Mouse (Mus musculus) right cerebral cortex, postnatal 36 days (tissue): ENCODE measurements around the gene Zcchc7.
A peak's percentile ranks its signal among the peaks of the same experiment; 100 is the strongest.
"Not testable (repeated sequence)": the region's sequence is repeated elsewhere in the genome, so short reads cannot be mapped to it uniquely, and the experiment has no call there.

ENCODE experiments used
- DNase-seq, 2 experiments: peaks; one replicate each; pipeline ENCODE4 v3.0.0; 2022; ENCODE audit warnings: low spot score in 2 of 2, mixed read lengths in 1 of 2

Gene Zcchc7

GRCm38 (mm10) chr4:44917312-44917848, 161.7 kb downstream of the Zcchc7 start:
- DNase-seq, result no peak

GRCm38 (mm10) chr4:44917907-44918306, 162.2 kb downstream of the Zcchc7 start:
- DNase-seq, result no peak

GRCm38 (mm10) chr4:44920831-44921230, 165.2 kb downstream of the Zcchc7 start:
- no peak for DNase-seq

- no peak for DNase-seq
These were observed 166.9 kb downstream of the Zcchc7 start for GRCm38 (mm10) chr4:44922466-44923128.

- no peak for DNase-seq
These were observed 167.4 kb downstream of the Zcchc7 start for GRCm38 (mm10) chr4:44923129-44923481.

GRCm38 (mm10) chr4:44927934-44928333, 172.3 kb downstream of the Zcchc7 start:
- no peak for DNase-seq

GRCm38 (mm10) chr4:44928790-44929189, 173.1 kb downstream of the Zcchc7 start:
- no peak for DNase-seq

GRCm38 (mm10) chr4:44930406-44930805, 174.7 kb downstream of the Zcchc7 start:
- no peak for DNase-seq

- DNase-seq, result peak in 1 of 2 experiments; percentile 24
These were observed 176.1 kb downstream of the Zcchc7 start for GRCm38 (mm10) chr4:44931732-44932131.

- DNase-seq, result no peak
These were observed 183.0 kb downstream of the Zcchc7 start for GRCm38 (mm10) chr4:44938359-44939340.

- DNase-seq, result no peak
These were observed 184.0 kb downstream of the Zcchc7 start for GRCm38 (mm10) chr4:44939576-44940249.

- DNase-seq, result no peak
These were observed 184.6 kb downstream of the Zcchc7 start for GRCm38 (mm10) chr4:44940286-44940685.

GRCm38 (mm10) chr4:44942237-44942636, 186.6 kb downstream of the Zcchc7 start:
- DNase-seq, result no peak

GRCm38 (mm10) chr4:44943480-44943879, 187.8 kb downstream of the Zcchc7 start:
- no peak for DNase-seq

- DNase-seq, result no peak
These were observed 188.9 kb downstream of the Zcchc7 start for GRCm38 (mm10) chr4:44944426-44945075.

GRCm38 (mm10) chr4:44946126-44946525, 190.4 kb downstream of the Zcchc7 start:
- DNase-seq, result not testable (repeated sequence)

- no peak for DNase-seq
These were observed 191.8 kb downstream of the Zcchc7 start for GRCm38 (mm10) chr4:44947464-44947863.

GRCm38 (mm10) chr4:44948314-44948713, 192.6 kb downstream of the Zcchc7 start:
- no peak for DNase-seq

- DNase-seq, result no peak
These were observed 197.4 kb downstream of the Zcchc7 start for GRCm38 (mm10) chr4:44953041-44953440.

GRCm38 (mm10) chr4:44958776-44959175, 203.1 kb downstream of the Zcchc7 start:
- no peak for DNase-seq

GRCm38 (mm10) chr4:44959220-44959619, 203.5 kb downstream of the Zcchc7 start:
- no peak for DNase-seq
